ENCODE assay signal across 9 mouse cellular contexts in genomic region chr4:130171951-130172765, GRCm38 (mm10). TPM values are rescaled to one million over a fixed set of nuclear protein-coding genes. Genes with fewer than 3 reads are reported as not detected.
DNase-seq lines count a peak whose midpoint lies in the region; ATAC-seq and TF ChIP-seq lines count a peak whose summit lies in the region.
"Had no signal": no experiment of that assay in that cellular context is flagged by ENCODE, and none has a peak within 500 bp of the region (broad histone marks: within the 10 kb centered on the region; RNA-seq: fewer than 3 reads in every experiment).

No protein-coding gene starts in this region.

- peak; percentile 50 for ATAC-seq in lung, embryonic 14.5 days (ENCODE audit: insufficient read depth)
- no peak for ATAC-seq in megakaryocyte progenitor cell, adult 5-6 weeks (replicated peaks; ENCODE audit: poor library complexity)

- H3K9ac ChIP-seq in lung, embryonic 14.5 days = peak overlapping the region; percentile 32
- H3K9ac ChIP-seq: midbrain, embryonic 12.5 days had no signal

- WGBS in kidney, adult 2 months = 5% methylated on average over 11 of the region's 11 CpGs
- 31% methylated on average over 11 of the region's 11 CpGs for WGBS in lung, embryonic 14.5 days

- peak; percentile 75 to 84 for DNase-seq in adrenal gland, postnatal 36 days
- peak; percentile 54 for DNase-seq in gastrocnemius, postnatal 10 days
- peak; percentile 97 for DNase-seq in kidney, adult 2 months
- peak; percentile 55 for DNase-seq in lung, embryonic 14.5 days
- DNase-seq in right cerebral cortex, postnatal 14 days = no peak
- DNase-seq in neural tube, embryonic 10.5 days (ENCODE audit: extremely low spot score, low spot score) = no peak
- DNase-seq in layer of hippocampus, adult 2 months (ENCODE audit: low spot score in 2 of 2) = no peak

- peak overlapping the region; percentile 59 for H3K4me2 ChIP-seq in lung, embryonic 14.5 days
- H3K4me2 ChIP-seq: midbrain, embryonic 12.5 days had no signal

- H3K36me3 ChIP-seq in kidney, adult 2 months (ENCODE audit: control insufficient read depth, insufficient read depth, low read length) = no peaks in the 10 kb centered on the region
- H3K36me3 ChIP-seq in lung, embryonic 14.5 days (ENCODE audit: insufficient read depth) = no peaks in the 10 kb centered on the region
- H3K36me3 ChIP-seq: midbrain, embryonic 12.5 days had no signal

- H3K9me3 ChIP-seq in lung, embryonic 14.5 days (ENCODE audit: low read depth, low read length) = no peaks in the 10 kb centered on the region
- H3K9me3 ChIP-seq: midbrain, embryonic 12.5 days had no signal

- H3K27ac ChIP-seq in kidney, adult 2 months (ENCODE audit: insufficient read depth, low read depth, low read length) = peak overlapping the region; percentile 92
- H3K27ac ChIP-seq in lung, embryonic 14.5 days (ENCODE audit: low read depth) = peak overlapping the region; percentile 78
- no peak overlapping the region for H3K27ac ChIP-seq in layer of hippocampus, adult 2 months
- H3K27ac ChIP-seq: midbrain, embryonic 12.5 days had no signal

- no peaks in the 10 kb centered on the region for H3K27me3 ChIP-seq in kidney, adult 2 months (replicated peaks; ENCODE audit: control insufficient read depth, insufficient read depth, low read length)
- H3K27me3 ChIP-seq in lung, embryonic 14.5 days (ENCODE audit: insufficient read depth, low read length) = peaks cover 8% of the 10 kb centered on the region; the same call in 1 of the 2 replicates

- TF ChIP-seq CTCF in kidney, adult 2 months (conservative IDR thresholded peaks at IDR 0.05; ENCODE audit: insufficient read depth, insufficient read length, low read depth, low read length) = no peak
- TF ChIP-seq CTCF in lung, embryonic 14.5 days (IDR thresholded peaks at IDR 0.05; ENCODE audit: low read depth) = no peak
- TF ChIP-seq CTCF in layer of hippocampus, adult 2 months (conservative IDR thresholded peaks at IDR 0.05) = no peak

- H3K4me3 ChIP-seq in kidney, adult 2 months (ENCODE audit: insufficient read depth, low read depth, low read length) = peak overlapping the region; percentile 7
- H3K4me3 ChIP-seq in lung, embryonic 14.5 days (ENCODE audit: low read depth, low read length) = no peak overlapping the region
- no peak overlapping the region for H3K4me3 ChIP-seq in layer of hippocampus, adult 2 months
- H3K4me3 ChIP-seq: midbrain, embryonic 12.5 days had no signal

- TF ChIP-seq POLR2A in kidney, adult 2 months (IDR thresholded peaks at IDR 0.05; ENCODE audit: low read depth, low read length) = no peak

- H3K4me1 ChIP-seq in kidney, adult 2 months (ENCODE audit: control insufficient read depth, insufficient read depth, low read length) = peaks cover 56% of the 10 kb centered on the region
- H3K4me1 ChIP-seq in lung, embryonic 14.5 days (ENCODE audit: insufficient read depth) = peaks cover 48% of the 10 kb centered on the region

RNA-seq across cellular contexts. Expression of gene Tinagl1, which starts 2.8 kb away (rescaled TPM):
- total RNA-seq in adrenal gland, postnatal 36 days (2021) = 100 to 1,000 TPM; 103 to 217 TPM
- 10 to 100 TPM; 27.7 to 33.1 TPM for total RNA-seq in gastrocnemius, postnatal 10 days (2021)
- 118 and 133 TPM in 2 replicates for polyA plus RNA-seq in kidney, adult 2 months (2012; rRNA removed)
- 29.6 and 30.3 TPM in 2 replicates for polyA plus RNA-seq in lung, embryonic 14.5 days (2014; fragmentation: Nextera tagmentation; extraction: Ambion mirVana)
- total RNA-seq in layer of hippocampus, adult 2 months (2021) = 10 to 100 TPM in 1 of 2 experiments, 1 to 10 TPM in 1; 9.1 to 11.7 TPM
- total RNA-seq in megakaryocyte progenitor cell, adult 5-6 weeks (2015) = 1.5 and 3.1 TPM in 2 replicates
- total RNA-seq in megakaryocyte progenitor cell, adult 5-6 weeks (2017) = 1.6 and 2.3 TPM in 2 replicates

RNA-seq across cellular contexts. Expression of gene Hcrtr1, which starts 33.0 kb away (rescaled TPM):
- under 1 TPM; 0.40 to 0.46 TPM for total RNA-seq in adrenal gland, postnatal 36 days (2021)
- not detected for total RNA-seq in gastrocnemius, postnatal 10 days (2021)
- polyA plus RNA-seq in kidney, adult 2 months (2012; rRNA removed) = 0.54 and 0.56 TPM in 2 replicates
- polyA plus RNA-seq in lung, embryonic 14.5 days (2014; fragmentation: Nextera tagmentation; extraction: Ambion mirVana) = 0.14 and 0.39 TPM in 2 replicates
- total RNA-seq in layer of hippocampus, adult 2 months (2021) = 1 to 10 TPM; 2.7 to 2.8 TPM
- total RNA-seq in megakaryocyte progenitor cell, adult 5-6 weeks (2015) = not detected in 2 replicates
- total RNA-seq in megakaryocyte progenitor cell, adult 5-6 weeks (2017) = not detected in 2 replicates

RNA-seq across cellular contexts. Expression of gene Gm853, which starts 50.0 kb away (rescaled TPM):
- not detected for total RNA-seq in adrenal gland, postnatal 36 days (2021)
- total RNA-seq in gastrocnemius, postnatal 10 days (2021) = not detected
- 64.7 and 89.1 TPM in 2 replicates for polyA plus RNA-seq in kidney, adult 2 months (2012; rRNA removed)
- not detected in 2 replicates for polyA plus RNA-seq in lung, embryonic 14.5 days (2014; fragmentation: Nextera tagmentation; extraction: Ambion mirVana)
- under 1 TPM in 1 of 2 experiments, not detected in 1; 0.15 TPM for total RNA-seq in layer of hippocampus, adult 2 months (2021)
- total RNA-seq in megakaryocyte progenitor cell, adult 5-6 weeks (2015) = not detected in 2 replicates
- total RNA-seq in megakaryocyte progenitor cell, adult 5-6 weeks (2017) = not detected in 2 replicates
- polyA plus RNA-seq: midbrain, embryonic 12.5 days had no signal

Comparison
In these comparisons a context has a peak if more than half of its experiments do, and no peak if none do; other contexts are left out.
1. DNase-seq: peak in adrenal gland, postnatal 36 days (2 of 2), gastrocnemius, postnatal 10 days (single experiment), kidney, adult 2 months (single experiment) and lung, embryonic 14.5 days (single experiment); none in right cerebral cortex, postnatal 14 days (single experiment), neural tube, embryonic 10.5 days (single experiment) and layer of hippocampus, adult 2 months (0 of 2).